Mouse (Mus musculus): ENCODE measurements around the gene Psme3. TPM values are rescaled to one million over a fixed set of nuclear protein-coding genes. Genes with fewer than 3 reads are reported as not detected.

Gene Psme3
- total and polyA plus RNA-seq, 2 experiments from 2014 or later: 44.7 to 52.0 TPM

DNA sequence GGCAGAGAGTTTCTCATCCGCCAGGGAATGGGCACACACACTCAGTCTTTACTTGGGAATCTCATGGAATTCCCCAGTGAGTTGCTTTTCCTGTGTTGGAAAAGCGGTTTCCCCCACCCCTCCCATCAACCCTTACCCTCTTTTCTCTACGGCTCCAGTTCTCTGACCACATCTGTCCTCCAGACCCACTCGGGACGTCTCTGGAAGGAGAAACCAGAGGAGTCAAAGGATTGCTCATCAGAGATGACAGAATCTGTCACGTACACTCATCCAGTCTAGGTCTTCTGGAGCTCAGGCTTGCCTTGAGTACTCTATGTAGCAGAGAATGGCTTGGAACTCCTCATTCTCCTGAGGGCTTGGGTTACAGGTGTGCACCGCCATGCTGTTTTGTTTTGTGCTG, 32.8 kb downstream of the Psme3 start:
- Histone ChIP-seq H3K4me3 (ENCODE audit: low read depth, low read length) (no peak overlapping the region), H3K27ac (ENCODE audit: low read depth) (no peak overlapping the region), H3K4me1 (ENCODE audit: control insufficient read depth, insufficient read depth) (no peaks in the 10 kb centered on the region), H3K27me3 (ENCODE audit: control insufficient read depth, insufficient read depth, low read length) (no peaks in the 10 kb centered on the region), H3K4me2 (ENCODE audit: low read depth, low read length) (no peak overlapping the region), H3K9me3 (replicated peaks; ENCODE audit: control insufficient read depth, low read length) (no peaks in the 10 kb centered on the region), H3K36me3 (replicated peaks; ENCODE audit: control insufficient read depth, insufficient read depth, low read length) (no peaks in the 10 kb centered on the region), H3K9ac (replicated peaks; ENCODE audit: low read depth, low read length) (no peak overlapping the region)
- no peak for TF ChIP-seq CTCF (IDR thresholded peaks at IDR 0.05; ENCODE audit: low read depth)
- no peak for TF ChIP-seq EP300 (IDR thresholded peaks at IDR 0.05; ENCODE audit: low read depth)
- no peak for ATAC-seq (ENCODE audit: insufficient read depth, low read depth)
- DNase-seq (ENCODE audit: low spot score): no peak
- WGBS: 64% methylated on average over 7 of the region's 7 CpGs

DNA sequence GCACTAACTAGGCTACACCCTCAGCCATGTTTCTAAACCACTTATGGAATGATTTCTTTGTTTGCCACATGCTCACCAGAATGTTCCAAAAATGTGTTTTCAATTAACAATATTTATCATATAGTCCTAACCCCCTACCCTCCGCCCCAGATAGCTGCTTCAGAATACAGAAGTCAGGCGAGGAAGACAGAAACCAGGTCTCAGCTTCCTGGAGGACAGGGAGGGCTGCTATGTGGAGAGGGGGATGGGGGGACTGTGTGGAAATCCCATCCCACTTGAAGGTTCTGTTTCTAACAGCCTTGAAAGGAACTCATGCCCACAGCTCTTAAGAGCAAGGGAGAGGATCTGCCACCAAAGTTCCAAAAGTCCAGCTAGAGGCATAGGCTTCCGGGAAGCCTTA, 33.2 kb downstream of the Psme3 start:
- Histone ChIP-seq H3K4me1 (ENCODE audit: control insufficient read depth, insufficient read depth) (no peaks in the 10 kb centered on the region), H3K4me3 (ENCODE audit: low read depth, low read length) (no peak overlapping the region), H3K27me3 (ENCODE audit: control insufficient read depth, insufficient read depth, low read length) (no peaks in the 10 kb centered on the region), H3K9ac (replicated peaks; ENCODE audit: low read depth, low read length) (no peak overlapping the region), H3K4me2 (ENCODE audit: low read depth, low read length) (no peak overlapping the region), H3K27ac (ENCODE audit: low read depth) (no peak overlapping the region), H3K36me3 (replicated peaks; ENCODE audit: control insufficient read depth, insufficient read depth, low read length) (no peaks in the 10 kb centered on the region), H3K9me3 (replicated peaks; ENCODE audit: control insufficient read depth, low read length) (no peaks in the 10 kb centered on the region)
- DNase-seq (ENCODE audit: low spot score) (no peak), ATAC-seq (ENCODE audit: insufficient read depth, low read depth) (no peak)
- WGBS: 49% methylated on average over 3 of the region's 3 CpGs
- TF ChIP-seq EP300 (IDR thresholded peaks at IDR 0.05; ENCODE audit: low read depth) (no peak), CTCF (IDR thresholded peaks at IDR 0.05; ENCODE audit: low read depth) (no peak)

GRCm38 (mm10) chr11:101351100-101351720, 35.2 kb downstream of the Psme3 start:
- Histone ChIP-seq H3K4me3 (ENCODE audit: low read depth, low read length) (no peak overlapping the region), H3K36me3 (replicated peaks; ENCODE audit: control insufficient read depth, insufficient read depth, low read length) (no peaks in the 10 kb centered on the region), H3K9ac (replicated peaks; ENCODE audit: low read depth, low read length) (no peak overlapping the region), H3K4me2 (ENCODE audit: low read depth, low read length) (no peak overlapping the region), H3K27ac (ENCODE audit: low read depth) (no peak overlapping the region), H3K27me3 (ENCODE audit: control insufficient read depth, insufficient read depth, low read length) (no peaks in the 10 kb centered on the region), H3K4me1 (ENCODE audit: control insufficient read depth, insufficient read depth) (no peaks in the 10 kb centered on the region), H3K9me3 (replicated peaks; ENCODE audit: control insufficient read depth, low read length) (no peaks in the 10 kb centered on the region)
- DNase-seq (ENCODE audit: low spot score) (no peak), ATAC-seq (ENCODE audit: insufficient read depth, low read depth) (no peak)
- TF ChIP-seq EP300 (IDR thresholded peaks at IDR 0.05; ENCODE audit: low read depth) (no peak), CTCF (IDR thresholded peaks at IDR 0.05; ENCODE audit: low read depth) (no peak)
- WGBS: 57% methylated on average over 11 of the region's 11 CpGs

GRCm38 (mm10) chr11:101351721-101352111, 35.7 kb downstream of the Psme3 start:
- no peak for ATAC-seq (ENCODE audit: insufficient read depth, low read depth)
- no peaks in the 10 kb centered on the region for H3K27me3 ChIP-seq (ENCODE audit: control insufficient read depth, insufficient read depth, low read length)
- H3K9me3 ChIP-seq (replicated peaks; ENCODE audit: control insufficient read depth, low read length): no peaks in the 10 kb centered on the region
- 59% methylated on average over 3 of the region's 3 CpGs for WGBS
- no peak overlapping the region for H3K4me2 ChIP-seq (ENCODE audit: low read depth, low read length)
- TF ChIP-seq CTCF (IDR thresholded peaks at IDR 0.05; ENCODE audit: low read depth) (no peak), EP300 (IDR thresholded peaks at IDR 0.05; ENCODE audit: low read depth) (no peak)
- no peak overlapping the region for H3K27ac ChIP-seq (ENCODE audit: low read depth)
- no peaks in the 10 kb centered on the region for H3K4me1 ChIP-seq (ENCODE audit: control insufficient read depth, insufficient read depth)
- no peak overlapping the region for H3K9ac ChIP-seq (replicated peaks; ENCODE audit: low read depth, low read length)
- H3K4me3 ChIP-seq (ENCODE audit: low read depth, low read length): no peak overlapping the region
- no peak for DNase-seq (ENCODE audit: low spot score)
- H3K36me3 ChIP-seq (replicated peaks; ENCODE audit: control insufficient read depth, insufficient read depth, low read length): no peaks in the 10 kb centered on the region

- no peak overlapping the region for H3K27ac ChIP-seq (ENCODE audit: low read depth)
- no peaks in the 10 kb centered on the region for H3K36me3 ChIP-seq (replicated peaks; ENCODE audit: control insufficient read depth, insufficient read depth, low read length)
- H3K27me3 ChIP-seq (ENCODE audit: control insufficient read depth, insufficient read depth, low read length): no peaks in the 10 kb centered on the region
- no peak for ATAC-seq (ENCODE audit: insufficient read depth, low read depth)
- no peak overlapping the region for H3K4me2 ChIP-seq (ENCODE audit: low read depth, low read length)
- 89% methylated on average over 12 of the region's 12 CpGs for WGBS
- no peak overlapping the region for H3K4me3 ChIP-seq (ENCODE audit: low read depth, low read length)
- DNase-seq (ENCODE audit: low spot score): no peak
- no peaks in the 10 kb centered on the region for H3K9me3 ChIP-seq (replicated peaks; ENCODE audit: control insufficient read depth, low read length)
- TF ChIP-seq CTCF (IDR thresholded peaks at IDR 0.05; ENCODE audit: low read depth) (no peak), EP300 (IDR thresholded peaks at IDR 0.05; ENCODE audit: low read depth) (no peak)
- H3K9ac ChIP-seq (replicated peaks; ENCODE audit: low read depth, low read length): no peak overlapping the region
- no peaks in the 10 kb centered on the region for H3K4me1 ChIP-seq (ENCODE audit: control insufficient read depth, insufficient read depth)
Measured at GRCm38 (mm10) chr11:101353436-101353835, 37.4 kb downstream of the Psme3 start.

- no peak overlapping the region for H3K27ac ChIP-seq (ENCODE audit: low read depth)
- no peak overlapping the region for H3K4me2 ChIP-seq (ENCODE audit: low read depth, low read length)
- no peaks in the 10 kb centered on the region for H3K9me3 ChIP-seq (replicated peaks; ENCODE audit: control insufficient read depth, low read length)
- TF ChIP-seq CTCF (IDR thresholded peaks at IDR 0.05; ENCODE audit: low read depth) (no peak), EP300 (IDR thresholded peaks at IDR 0.05; ENCODE audit: low read depth) (no peak)
- H3K36me3 ChIP-seq (replicated peaks; ENCODE audit: control insufficient read depth, insufficient read depth, low read length): no peaks in the 10 kb centered on the region
- WGBS: 76% methylated on average over 5 of the region's 5 CpGs
- no peaks in the 10 kb centered on the region for H3K27me3 ChIP-seq (ENCODE audit: control insufficient read depth, insufficient read depth, low read length)
- H3K4me3 ChIP-seq (ENCODE audit: low read depth, low read length): no peak overlapping the region
- H3K9ac ChIP-seq (replicated peaks; ENCODE audit: low read depth, low read length): no peak overlapping the region
- no peaks in the 10 kb centered on the region for H3K4me1 ChIP-seq (ENCODE audit: control insufficient read depth, insufficient read depth)
- DNase-seq (ENCODE audit: low spot score) (no peak), ATAC-seq (ENCODE audit: insufficient read depth, low read depth) (no peak)
Measured at GRCm38 (mm10) chr11:101354438-101355010, 38.5 kb downstream of the Psme3 start.
